Mouse (Mus musculus) CD4-positive, CD25-positive, alpha-beta regulatory T cell, adult 2 months (primary cell): Measurements from ENCODE around the gene Ddx39b.
A peak's percentile ranks its signal among the peaks of the same experiment; 100 is the strongest.
"Not testable (repeated sequence)": the region's sequence is repeated elsewhere in the genome, so short reads cannot be mapped to it uniquely, and the experiment has no call there.

ENCODE experiments used
- DNase-seq: peaks from one replicate; pipeline ENCODE4 v3.0.0-alpha.2; 2012; ENCODE audit warnings: low read depth, low spot score

Gene Ddx39b

GRCm38 (mm10) chr17:35219601-35220041 is 21.9 kb upstream of the Ddx39b start:
- peak; percentile 71 for DNase-seq

GRCm38 (mm10) chr17:35220156-35220952 is 21.2 kb upstream of the Ddx39b start, which contains the start of gene Gm16181:
Gm16181 (plus strand) TSS chr17:35220834.
- DNase-seq, result no peak

DNA sequence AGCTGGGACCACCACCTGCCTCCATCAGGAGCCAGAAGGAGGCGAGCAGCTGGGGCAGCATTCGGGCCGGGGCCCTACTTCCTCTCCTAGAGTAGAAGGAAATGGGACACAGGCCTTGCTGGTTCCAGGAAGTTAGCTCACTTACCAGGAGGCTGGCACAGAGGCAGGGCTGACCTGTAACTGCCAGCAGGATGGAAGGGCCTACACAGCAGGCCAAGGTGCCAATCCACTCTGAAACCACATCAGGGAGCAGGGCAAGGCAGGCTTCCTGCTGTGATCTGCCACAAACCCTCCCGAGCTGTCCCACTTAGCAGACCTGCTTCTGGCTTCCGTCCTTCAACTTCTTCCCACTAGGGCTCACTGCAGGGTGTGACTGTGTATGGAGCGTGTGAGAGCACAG is 19.2 kb upstream of the Ddx39b start:
- DNase-seq, result peak; percentile 39

DNA sequence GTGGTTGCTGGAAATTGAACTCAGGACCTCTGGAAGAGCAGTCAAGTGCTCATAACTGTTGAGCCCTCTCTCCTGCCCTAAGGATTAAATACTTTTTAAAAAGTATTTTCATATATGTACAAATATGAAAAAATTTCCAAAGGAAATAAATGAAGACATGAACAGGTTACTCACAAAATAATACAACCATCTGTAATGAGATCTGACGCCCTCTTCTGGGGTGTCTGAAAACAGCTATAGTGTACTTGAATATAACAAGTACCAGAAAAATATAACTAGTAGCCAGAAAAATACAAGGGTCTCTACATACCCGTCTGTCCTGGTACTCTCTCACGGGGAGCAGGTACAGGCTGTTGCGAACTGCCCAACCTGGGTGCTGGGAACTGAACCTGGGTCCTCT is 16.9 kb upstream of the Ddx39b start:
- DNase-seq, result no peak

- DNase-seq, result no peak
Observed at GRCm38 (mm10) chr17:35225456-35225855, 16.1 kb upstream of the Ddx39b start.

GRCm38 (mm10) chr17:35226561-35227046 is 14.9 kb upstream of the Ddx39b start:
- peak; percentile 61 for DNase-seq

DNA sequence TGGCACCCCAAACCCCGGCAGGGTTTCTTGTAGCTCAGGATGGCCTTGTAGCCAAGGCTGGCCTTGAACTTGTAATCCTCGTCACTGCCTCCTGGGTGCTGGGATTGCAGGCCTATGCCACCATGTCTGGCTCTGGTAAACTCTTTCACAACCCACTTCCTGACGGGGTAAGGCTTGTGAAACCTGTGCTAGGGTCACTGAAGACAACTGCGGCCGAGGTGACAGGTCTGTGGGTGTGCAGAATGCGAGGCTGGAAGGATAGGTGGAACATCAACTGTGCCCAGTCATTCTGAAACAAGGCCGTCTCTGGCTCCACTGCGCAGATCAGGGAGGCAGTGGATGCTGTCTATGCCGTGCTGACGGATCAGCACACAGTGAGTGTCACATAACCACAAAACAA is 10.5 kb upstream of the Ddx39b start:
- DNase-seq, result peak; percentile 74

GRCm38 (mm10) chr17:35232043-35232442 is 9.5 kb upstream of the Ddx39b start:
- DNase-seq, result peak; percentile 91

DNA sequence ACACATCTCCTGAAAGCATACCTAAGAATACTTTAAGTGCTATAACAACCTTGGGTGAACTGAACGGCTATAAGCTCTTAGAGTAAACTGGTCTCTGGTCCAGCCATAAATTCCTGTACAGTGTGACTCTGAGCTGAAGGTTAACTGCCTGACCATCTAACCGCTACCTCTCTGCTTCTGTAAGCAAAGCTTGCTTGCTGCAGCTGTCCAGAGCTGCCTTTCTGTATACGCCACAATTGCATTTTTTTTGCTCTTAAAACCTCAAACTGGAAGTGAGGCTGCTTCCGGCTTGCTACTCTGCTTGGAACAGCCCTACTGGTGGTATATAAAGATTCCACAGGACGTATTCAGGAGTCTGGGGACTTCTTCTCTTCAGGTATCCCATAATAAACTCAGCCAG is 8.9 kb upstream of the Ddx39b start:
- DNase-seq, result peak; percentile 70

DNA sequence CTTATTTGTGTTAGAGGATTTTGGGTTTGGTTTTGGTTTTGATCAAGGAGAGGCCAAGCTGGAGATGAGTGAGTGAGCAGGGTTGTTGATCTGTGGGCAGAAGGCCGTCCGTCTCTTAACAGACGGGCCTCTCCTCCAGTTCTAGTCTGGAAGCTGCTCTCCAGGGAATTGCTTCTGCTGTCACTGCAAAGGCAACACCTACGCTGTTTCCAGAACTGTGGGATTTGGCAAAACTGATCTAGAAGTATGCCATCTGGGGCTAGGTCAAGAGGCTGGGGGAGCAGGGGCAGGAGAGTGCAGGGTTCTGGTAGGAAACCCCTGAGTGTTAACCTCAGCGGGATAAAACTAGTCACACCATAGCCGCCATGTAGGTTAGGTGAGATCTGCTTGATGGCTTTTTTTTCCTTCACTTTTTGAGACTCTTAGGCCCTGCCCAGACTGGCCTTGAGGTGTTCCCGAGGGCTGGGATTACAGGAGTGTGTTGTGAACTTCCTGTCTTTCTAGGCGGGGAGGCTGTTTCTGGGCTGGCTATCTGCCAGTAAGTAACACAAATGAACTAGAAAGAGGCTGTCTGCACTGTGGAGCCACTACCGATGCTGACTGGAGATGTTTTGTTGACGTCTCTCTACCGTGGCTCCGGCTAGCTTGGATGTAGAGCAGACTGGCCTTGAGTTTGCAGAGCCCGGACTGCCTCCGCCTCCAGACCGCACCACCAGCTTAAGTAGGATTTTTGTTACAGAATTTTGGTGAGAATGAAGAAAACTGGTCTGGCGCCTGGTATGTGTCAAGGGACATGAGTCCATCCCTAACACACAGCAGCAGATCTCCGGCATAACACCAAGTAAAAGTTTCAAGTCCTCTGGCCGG is 8.2 kb upstream of the Ddx39b start, which contains the start of gene Atp6v1g2:
Gene Atp6v1g2 (plus strand): TSS at position 547 of the 867 bp plus-strand sequence.
- DNase-seq, result peak; percentile 64

DNA sequence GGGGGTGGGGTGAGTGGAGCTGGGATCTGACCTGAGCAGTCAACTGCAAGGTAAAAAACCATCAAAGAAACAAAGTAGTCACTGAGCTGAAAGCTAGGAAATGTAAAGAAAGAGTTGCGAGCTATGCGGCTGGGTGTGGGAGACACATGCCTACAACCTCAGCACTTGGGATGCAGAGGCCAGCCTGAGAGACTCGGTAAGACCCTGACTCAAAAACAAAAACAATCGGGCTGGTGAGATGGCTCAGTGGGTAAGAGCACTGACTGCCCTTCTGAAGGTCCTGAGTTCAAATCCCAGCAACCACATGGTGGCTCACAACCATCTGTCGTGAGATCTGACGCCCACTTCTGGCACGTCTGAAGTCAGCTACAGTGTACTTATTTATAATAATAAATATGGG is 7.5 kb upstream of the Ddx39b start:
- not testable (repeated sequence) for DNase-seq

GRCm38 (mm10) chr17:35234903-35235302 is 6.6 kb upstream of the Ddx39b start:
- DNase-seq, result peak; percentile 62

DNA sequence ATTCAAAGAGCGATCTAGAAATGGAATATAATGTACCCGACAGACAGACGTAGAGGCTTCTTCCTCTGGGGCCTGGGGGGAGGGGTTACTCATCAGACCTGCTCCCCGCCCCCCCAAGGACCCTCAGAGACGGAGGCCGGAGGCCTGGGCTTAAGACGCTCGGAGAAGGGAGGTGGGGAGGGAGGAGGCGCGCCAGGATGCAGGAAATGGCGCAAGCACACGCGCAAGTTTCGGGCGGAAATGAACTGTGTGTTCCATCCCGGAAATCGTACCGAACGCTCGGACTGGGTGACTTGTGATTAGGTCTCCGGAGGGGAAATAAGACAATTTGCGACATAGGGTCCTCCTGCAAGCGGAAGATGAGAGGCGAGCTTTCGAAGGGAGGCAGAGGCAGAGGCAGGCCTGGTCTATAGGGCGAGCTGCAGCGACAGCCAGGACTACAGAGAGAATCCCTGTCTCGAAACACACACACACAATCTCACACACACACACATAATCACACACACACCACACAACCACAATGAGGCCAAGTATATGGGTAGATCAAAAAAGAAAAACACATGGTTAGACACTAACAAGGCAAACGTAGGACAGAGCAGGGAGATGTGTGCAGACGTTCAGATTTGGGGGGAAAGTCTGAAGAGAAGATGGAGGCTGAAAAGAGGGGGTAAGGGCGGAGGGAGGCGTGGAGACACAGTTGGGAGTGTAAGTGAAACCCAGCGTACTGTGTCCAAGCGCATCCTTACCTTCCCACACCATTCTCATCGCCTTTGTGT is 5.7 kb upstream of the Ddx39b start, which contains the start of gene Nfkbil1:
Gene Nfkbil1 (minus strand): TSS at position 179 of the 776 bp plus-strand sequence.
- peak; percentile 93 for DNase-seq

DNA sequence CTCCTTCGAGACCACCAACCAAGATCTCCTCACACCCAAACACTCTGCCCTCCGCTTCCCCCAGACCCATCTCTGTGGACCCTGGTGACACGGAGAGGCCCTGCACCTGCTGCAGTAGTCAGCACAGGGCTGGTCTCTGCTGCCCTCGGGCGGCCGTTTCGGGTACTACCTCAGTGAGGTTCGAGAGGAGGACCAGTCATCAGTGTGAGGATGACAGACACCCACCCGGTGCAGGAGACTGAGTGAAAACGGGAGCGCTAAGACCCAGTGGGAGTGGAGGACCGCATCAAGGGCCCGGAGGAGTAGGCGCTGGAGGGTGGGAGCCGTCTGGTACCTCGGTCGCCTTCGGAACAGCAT is 5.2 kb upstream of the Ddx39b start:
- DNase-seq, result peak; percentile 97

DNA sequence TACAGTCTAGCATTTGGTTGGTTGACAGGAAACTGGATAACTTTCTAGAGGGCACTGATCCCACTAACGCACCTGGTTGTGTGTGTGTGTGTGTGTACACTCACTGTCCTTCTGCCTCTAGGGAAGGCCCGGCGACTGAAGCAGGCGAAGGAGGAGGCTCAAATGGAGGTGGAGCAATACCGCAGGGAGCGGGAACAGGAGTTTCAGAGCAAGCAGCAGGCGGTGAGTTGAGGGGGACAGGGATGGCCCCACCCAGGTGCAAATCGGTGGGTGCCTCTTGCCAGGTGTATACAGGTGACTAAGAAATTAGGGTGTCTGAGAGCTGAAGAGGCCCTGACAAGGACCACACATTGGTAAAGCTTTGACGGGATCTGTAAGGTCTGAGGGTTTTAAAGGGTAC is 4.5 kb upstream of the Ddx39b start:
- no peak for DNase-seq

GRCm38 (mm10) chr17:35237504-35237903 is 4.0 kb upstream of the Ddx39b start:
- no peak for DNase-seq

DNA sequence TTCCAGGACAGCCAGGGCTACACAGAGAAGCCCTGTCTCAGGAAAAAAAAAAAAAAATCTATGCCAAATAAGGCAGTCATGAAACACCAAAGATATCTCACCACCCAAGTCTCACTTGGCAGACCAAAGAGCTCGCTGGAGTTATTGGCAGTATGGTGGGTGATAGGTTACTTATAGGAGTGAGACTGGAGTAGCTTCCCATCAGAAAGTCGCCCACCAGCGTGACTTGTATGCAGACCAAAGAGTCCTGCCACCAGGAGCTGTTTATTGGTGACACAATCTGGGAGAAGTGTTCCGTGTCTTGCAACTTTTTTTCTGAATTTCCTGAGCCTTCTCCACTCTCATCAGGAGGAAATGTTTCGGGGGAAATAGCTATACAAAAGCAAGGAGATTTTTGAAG is 1.8 kb upstream of the Ddx39b start:
- no peak for DNase-seq

DNA sequence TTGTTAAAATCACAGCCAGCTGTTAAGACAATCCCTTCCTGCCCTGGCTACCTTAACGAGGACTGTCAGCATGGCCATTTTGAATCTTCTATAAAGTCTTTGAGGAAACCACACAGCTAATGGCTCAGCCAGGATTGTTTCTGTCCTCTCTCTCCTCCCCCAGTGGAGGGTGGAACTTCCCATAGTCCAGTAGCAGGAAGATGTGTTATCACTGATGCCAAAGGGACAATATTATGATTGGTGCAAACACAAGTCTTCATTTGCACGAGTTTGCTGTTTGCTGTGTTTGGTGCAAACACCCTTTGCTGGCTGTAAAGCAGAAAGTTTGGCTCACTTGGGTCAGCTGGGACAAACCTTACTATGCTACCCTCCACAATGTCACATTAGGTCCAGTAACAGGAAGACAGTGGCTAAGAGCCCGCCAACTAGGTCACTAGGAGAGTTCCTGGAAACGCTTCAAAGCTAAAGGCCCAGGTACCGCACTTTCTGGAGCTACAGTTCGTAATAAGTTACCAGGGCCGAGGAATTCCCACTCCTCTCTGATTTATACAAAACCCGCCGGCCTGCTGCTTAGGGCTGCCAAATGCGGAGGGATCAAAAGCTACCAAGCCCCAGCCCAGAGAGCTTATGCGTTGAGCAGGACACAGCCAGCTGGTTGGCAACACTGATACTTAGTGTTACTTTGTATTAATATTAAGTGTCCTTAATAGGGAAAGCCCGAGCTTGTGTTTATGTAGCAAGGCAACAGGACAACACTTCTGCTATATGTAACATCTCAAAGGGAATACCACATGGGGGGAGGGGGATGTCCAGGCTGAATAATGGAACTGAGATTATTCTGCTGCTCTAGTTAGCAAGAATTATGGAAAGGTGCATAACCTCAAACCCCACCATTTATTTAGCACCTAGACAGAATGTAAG is 902 bp upstream of the Ddx39b start:
- DNase-seq, result no peak

DNA sequence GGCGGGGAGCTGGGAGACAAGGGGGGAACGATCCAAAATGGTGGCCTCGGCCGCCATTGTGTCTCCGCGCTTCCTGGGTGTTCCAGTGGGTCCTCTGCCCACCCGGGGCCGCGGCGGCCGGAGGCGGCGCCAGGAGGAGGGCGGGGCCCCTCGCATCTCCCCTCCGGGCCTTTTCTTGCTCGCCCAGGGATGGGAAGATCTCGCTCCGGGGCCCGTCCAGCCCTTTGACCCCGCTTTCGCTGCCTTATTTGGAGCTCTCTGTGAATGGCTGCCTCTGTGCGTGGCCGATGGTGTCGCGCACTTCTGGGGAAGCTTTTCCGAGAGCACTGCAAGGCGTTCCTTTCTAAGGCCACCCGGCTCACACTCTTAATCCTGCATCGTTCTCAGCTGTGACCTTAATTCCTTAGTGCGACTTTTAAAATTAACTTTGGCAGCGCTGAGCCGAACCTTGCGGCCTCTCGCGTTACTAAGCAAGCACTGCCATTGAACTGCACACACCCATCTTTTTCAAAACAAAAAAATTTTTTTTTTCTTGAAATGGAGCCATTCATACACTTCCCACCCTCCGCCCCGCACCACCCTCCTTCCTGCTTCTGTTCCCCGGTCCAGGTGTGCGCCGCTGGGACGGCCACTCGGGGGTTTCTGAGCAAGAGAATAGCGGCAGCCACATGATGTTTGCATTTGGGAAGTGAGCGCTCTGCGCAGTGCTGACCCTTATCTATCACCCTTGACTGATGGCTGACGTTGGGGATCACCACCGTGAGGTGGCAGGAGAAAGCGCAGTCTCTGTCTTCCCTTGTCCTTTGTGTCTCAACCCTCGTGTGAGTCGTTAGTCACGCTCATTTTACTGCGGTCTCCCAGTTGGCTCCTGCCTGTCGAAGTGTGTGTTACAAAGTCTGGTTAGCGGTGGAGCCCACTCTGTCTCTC is 732 bp downstream of the Ddx39b start:
- DNase-seq, result peak; percentile 76
